Mouse (Mus musculus): ENCODE data around the gene Tas2r107.
"Not testable (repeated sequence)": the region's sequence is repeated elsewhere in the genome, so short reads cannot be mapped to it uniquely, and the experiment has no call there.

Gene Tas2r107

GRCm38 (mm10) chr6:131660049-131660448, at the start of gene Tas2r107:
Gene Tas2r107 (minus strand): TSS chr6:131660149.
- no peak for DNase-seq (ENCODE audit: low spot score in 2 of 2)

GRCm38 (mm10) chr6:131689963-131690362, 30.0 kb upstream of the Tas2r107 start, which contains the start of gene Tas2r114:
Gene Tas2r114 (minus strand): TSS chr6:131690063.
- DNase-seq (ENCODE audit: low spot score in 2 of 2), result no peak

- DNase-seq (ENCODE audit: low spot score in 2 of 2), result no peak
Measured at GRCm38 (mm10) chr6:131687395-131687794, 27.4 kb upstream of the Tas2r107 start, which contains the start of gene Tas2r105. Gene Tas2r105 (minus strand): TSS chr6:131687495.

GRCm38 (mm10) chr6:131685644-131686043, 25.7 kb upstream of the Tas2r107 start, which contains the start of gene Tas2r104:
Gene Tas2r104 (minus strand): TSS chr6:131685744.
- no peak for DNase-seq (ENCODE audit: low spot score in 2 of 2)

- DNase-seq (ENCODE audit: low spot score in 2 of 2), result no peak
Measured at GRCm38 (mm10) chr6:131678786-131679185, 18.8 kb upstream of the Tas2r107 start, which contains the start of gene Tas2r106. Gene Tas2r106 (minus strand): TSS chr6:131678886.

GRCm38 (mm10) chr6:131630812-131631211, 29.1 kb downstream of the Tas2r107 start, which contains the start of gene Tas2r130:
Gene Tas2r130 (minus strand): TSS chr6:131630912.
- no peak for DNase-seq (ENCODE audit: low spot score in 2 of 2)

GRCm38 (mm10) chr6:131609956-131610355, 50.0 kb downstream of the Tas2r107 start:
- DNase-seq (ENCODE audit: low spot score in 2 of 2), result not testable (repeated sequence)
